In genomic region chr8:123157888-123158465, GRCm38 (mm10) we compare ENCODE assay signal across 9 mouse cellular contexts. TPM values are rescaled to one million over a fixed set of nuclear protein-coding genes. Genes with fewer than 3 reads are reported as not detected.
DNase-seq lines count a peak whose midpoint lies in the region; ATAC-seq lines count a peak whose summit lies in the region.
"Had no signal": no experiment of that assay in that cellular context is flagged by ENCODE, and none has a peak within 500 bp of the region (broad histone marks: within the 10 kb centered on the region; RNA-seq: fewer than 3 reads in every experiment).

Gene Sult5a1, minus strand, starts transcription at chr8:123158315.

- H3K27ac ChIP-seq in midbrain, embryonic 13.5 days = no peak within 1 kb of the TSS
- no peak within 1 kb of the TSS for H3K27ac ChIP-seq in midbrain, embryonic 14.5 days (replicated peaks; ENCODE audit: low read depth, low read length)
- no peak within 1 kb of the TSS; the same call in 1 of the 2 replicates for H3K27ac ChIP-seq in intestine, embryonic 14.5 days (ENCODE audit: low read depth)
- H3K27ac ChIP-seq in neural tube, embryonic 15.5 days (replicated peaks) = no peak within 1 kb of the TSS

- no peak for ATAC-seq in midbrain, embryonic 13.5 days
- no peak for ATAC-seq in midbrain, embryonic 14.5 days (ENCODE audit: low FRiP score, low TSS enrichment)
- peak; percentile 67; the same call in 1 of the 2 replicates for ATAC-seq in intestine, embryonic 14.5 days (replicated peaks; ENCODE audit: low FRiP score, low TSS enrichment, low read depth)
- ATAC-seq in neural tube, embryonic 15.5 days (ENCODE audit: low FRiP score) = no peak
- no peak for ATAC-seq in frontal cortex, adult (ENCODE audit: low TSS enrichment)

- H3K4me1 ChIP-seq in midbrain, embryonic 13.5 days (replicated peaks) = 0 out of 2 replicates have a peak, but pooled peaks cover 6% of the 10 kb centered on the region
- no peaks in the 10 kb centered on the region for H3K4me1 ChIP-seq in midbrain, embryonic 14.5 days (ENCODE audit: control insufficient read depth, insufficient read depth, low read length)
- peaks cover 20% of the 10 kb centered on the region; the same call in 1 of the 2 replicates for H3K4me1 ChIP-seq in intestine, embryonic 14.5 days (replicated peaks; ENCODE audit: control insufficient read depth, insufficient read depth, low read length)
- no peaks in the 10 kb centered on the region for H3K4me1 ChIP-seq in neural tube, embryonic 15.5 days

- 34% methylated on average over 13 of the region's 13 CpGs for WGBS in midbrain, embryonic 13.5 days
- WGBS in midbrain, embryonic 14.5 days = 36% methylated on average over 13 of the region's 13 CpGs
- 20% methylated on average over 13 of the region's 13 CpGs for WGBS in intestine, embryonic 14.5 days
- 36% methylated on average over 13 of the region's 13 CpGs for WGBS in neural tube, embryonic 15.5 days

- no peaks in the 10 kb centered on the region for H3K36me3 ChIP-seq in midbrain, embryonic 13.5 days
- H3K36me3 ChIP-seq in midbrain, embryonic 14.5 days (ENCODE audit: control insufficient read depth, insufficient read depth, low read length) = no peaks in the 10 kb centered on the region
- no peaks in the 10 kb centered on the region for H3K36me3 ChIP-seq in intestine, embryonic 14.5 days (ENCODE audit: control insufficient read depth, insufficient read depth, low read length)
- no peaks in the 10 kb centered on the region for H3K36me3 ChIP-seq in neural tube, embryonic 15.5 days

- no peak within 1 kb of the TSS for H3K9ac ChIP-seq in midbrain, embryonic 13.5 days (replicated peaks)
- H3K9ac ChIP-seq in midbrain, embryonic 14.5 days (replicated peaks; ENCODE audit: low read length) = no peak within 1 kb of the TSS
- H3K9ac ChIP-seq in intestine, embryonic 14.5 days (ENCODE audit: low read length) = 0 out of 2 replicates have a peak within 1 kb of the TSS, but pooled peaks have one; percentile 22
- H3K9ac ChIP-seq in neural tube, embryonic 15.5 days (replicated peaks) = no peak within 1 kb of the TSS

- peak in 1 of 2 experiments; percentile 41 for DNase-seq in gastrocnemius, postnatal 4 days (ENCODE audit: low spot score in 2 of 2)
- DNase-seq in gastrocnemius, postnatal 10 days = no peak
- DNase-seq in midbrain, embryonic 14.5 days = no peak
- DNase-seq in intestine, embryonic 14.5 days (ENCODE audit: low spot score) = peak; percentile 65
- no peak for DNase-seq in left cerebral cortex, adult 18-20 months (ENCODE audit: low spot score in 2 of 2)
- DNase-seq: thymus, postnatal 14 days had no signal

- H3K4me2 ChIP-seq in midbrain, embryonic 13.5 days (replicated peaks) = 0 out of 2 replicates have a peak within 1 kb of the TSS, but pooled peaks have one; percentile 6
- no peak within 1 kb of the TSS for H3K4me2 ChIP-seq in midbrain, embryonic 14.5 days (ENCODE audit: low read length)
- peak within 1 kb of the TSS; percentile 39 for H3K4me2 ChIP-seq in intestine, embryonic 14.5 days (ENCODE audit: low read length)
- peak within 1 kb of the TSS; percentile 9 for H3K4me2 ChIP-seq in neural tube, embryonic 15.5 days

- no peak within 1 kb of the TSS for H3K4me3 ChIP-seq in midbrain, embryonic 13.5 days (replicated peaks)
- no peak within 1 kb of the TSS for H3K4me3 ChIP-seq in midbrain, embryonic 14.5 days (replicated peaks; ENCODE audit: low read depth, low read length)
- H3K4me3 ChIP-seq in intestine, embryonic 14.5 days (ENCODE audit: low read depth, low read length) = peak within 1 kb of the TSS; percentile 16
- no peak within 1 kb of the TSS for H3K4me3 ChIP-seq in neural tube, embryonic 15.5 days (replicated peaks)

- no peaks in the 10 kb centered on the region for H3K27me3 ChIP-seq in midbrain, embryonic 13.5 days
- H3K27me3 ChIP-seq in midbrain, embryonic 14.5 days (ENCODE audit: control insufficient read depth, insufficient read depth, low read length) = no peaks in the 10 kb centered on the region
- no peaks in the 10 kb centered on the region for H3K27me3 ChIP-seq in intestine, embryonic 14.5 days (replicated peaks; ENCODE audit: control insufficient read depth, insufficient read depth, low read length)
- no peaks in the 10 kb centered on the region for H3K27me3 ChIP-seq in neural tube, embryonic 15.5 days (replicated peaks)

- no peaks in the 10 kb centered on the region for H3K9me3 ChIP-seq in midbrain, embryonic 13.5 days
- H3K9me3 ChIP-seq in midbrain, embryonic 14.5 days (ENCODE audit: control insufficient read depth, low read length) = no peaks in the 10 kb centered on the region
- no peaks in the 10 kb centered on the region for H3K9me3 ChIP-seq in intestine, embryonic 14.5 days (ENCODE audit: control insufficient read depth, low read length)
- H3K9me3 ChIP-seq in neural tube, embryonic 15.5 days (replicated peaks) = no peaks in the 10 kb centered on the region

RNA-seq across cellular contexts. Expression of gene Sult5a1, which starts in this region (rescaled TPM):
- total RNA-seq in gastrocnemius, postnatal 4 days (2021) = 10 to 100 TPM; 10.2 to 10.8 TPM
- 1 to 10 TPM; 5.8 to 6.4 TPM for total RNA-seq in gastrocnemius, postnatal 10 days (2021)
- polyA plus RNA-seq in midbrain, embryonic 13.5 days (2015; fragmentation: Nextera tagmentation; extraction: Ambion mirVana) = 0.77 and 1.0 TPM in 2 replicates
- 0.95 TPM in 1 of 2 replicates, not detected in the other for polyA plus RNA-seq in midbrain, embryonic 14.5 days (2014; fragmentation: Nextera tagmentation; extraction: Ambion mirVana)
- 17.5 and 18.7 TPM in 2 replicates for polyA plus RNA-seq in intestine, embryonic 14.5 days (2014; fragmentation: Nextera tagmentation; extraction: Ambion mirVana)
- 2.2 and 3.4 TPM in 2 replicates for polyA plus RNA-seq in neural tube, embryonic 15.5 days (2015; fragmentation: Nextera tagmentation; extraction: Ambion mirVana)
- under 1 TPM in 1 of 2 experiments, not detected in 1; 0.51 TPM for total RNA-seq in left cerebral cortex, adult 18-20 months (2021)

Comparison
In these comparisons a context has a peak if more than half of its experiments do, and no peak if none do; other contexts are left out.
1. RNA of gene Sult5a1 (total RNA-seq): 10.2 to 10.8 TPM in gastrocnemius, postnatal 4 days and 5.8 to 6.4 TPM in gastrocnemius, postnatal 10 days; 0.51 TPM in left cerebral cortex, adult 18-20 months; every median in the first group is over 4 times any median in the second.